17 mouse cellular contexts compared by ENCODE assay signal in genomic region chr13:25403182-25403795, GRCm38 (mm10).
DNase-seq lines count a peak whose midpoint lies in the region; ATAC-seq and TF ChIP-seq lines count a peak whose summit lies in the region.
"Had no signal": no experiment of that assay in that cellular context is flagged by ENCODE, and none has a peak within 500 bp of the region (broad histone marks: within the 10 kb centered on the region; RNA-seq: fewer than 3 reads in every experiment).

No protein-coding gene starts in this region.

- no peaks in the 10 kb centered on the region for H3K27me3 ChIP-seq in forebrain, embryonic 14.5 days (replicated peaks; ENCODE audit: control insufficient read depth, insufficient read depth, low read length)
- no peaks in the 10 kb centered on the region for H3K27me3 ChIP-seq in hindbrain, postnatal 0 days (ENCODE audit: insufficient read depth, low read length)
- no peaks in the 10 kb centered on the region for H3K27me3 ChIP-seq in neural tube, embryonic 11.5 days (ENCODE audit: control insufficient read depth, insufficient read depth, low read length)
- H3K27me3 ChIP-seq: heart, embryonic 13.5 days had no signal

- peak overlapping the region; percentile 35 for H3K27ac ChIP-seq in forebrain, embryonic 14.5 days (ENCODE audit: low read depth, low read length)
- 0 out of 2 replicates have a peak overlapping the region, but pooled peaks have one; percentile 49 for H3K27ac ChIP-seq in hindbrain, postnatal 0 days
- H3K27ac ChIP-seq in neural tube, embryonic 11.5 days (ENCODE audit: low read depth, low read length), result no peak overlapping the region
- H3K27ac ChIP-seq: heart, embryonic 13.5 days; limb, embryonic 10.5 days; stomach, postnatal 0 days had no signal

- WGBS in forebrain, embryonic 14.5 days, result 15% methylated on average over 3 of the region's 3 CpGs
- 21% methylated on average over 3 of the region's 3 CpGs for WGBS in hindbrain, postnatal 0 days
- 36% methylated on average over 3 of the region's 3 CpGs for WGBS in neural tube, embryonic 11.5 days

- peaks cover 14% of the 10 kb centered on the region for H3K4me1 ChIP-seq in forebrain, embryonic 14.5 days (ENCODE audit: control insufficient read depth, insufficient read depth, low read length)
- H3K4me1 ChIP-seq in hindbrain, postnatal 0 days (ENCODE audit: insufficient read depth, low read length), result no peaks in the 10 kb centered on the region; the same call in 1 of the 2 replicates
- peaks cover 18% of the 10 kb centered on the region for H3K4me1 ChIP-seq in neural tube, embryonic 11.5 days (ENCODE audit: control insufficient read depth, insufficient read depth, low read length)

- ATAC-seq in forebrain, embryonic 14.5 days, result peak; percentile 80
- ATAC-seq in hindbrain, postnatal 0 days, result peak; percentile 71; the same call in 1 of the 2 replicates
- peak; percentile 79 for ATAC-seq in neural tube, embryonic 11.5 days (ENCODE audit: insufficient read depth, low FRiP score, low TSS enrichment)

- H3K9me3 ChIP-seq in forebrain, embryonic 14.5 days (replicated peaks; ENCODE audit: control insufficient read depth, low read length), result no peaks in the 10 kb centered on the region
- H3K9me3 ChIP-seq in hindbrain, postnatal 0 days (ENCODE audit: low read length), result no peaks in the 10 kb centered on the region
- no peaks in the 10 kb centered on the region for H3K9me3 ChIP-seq in neural tube, embryonic 11.5 days (ENCODE audit: control insufficient read depth, low read length)
- H3K9me3 ChIP-seq: heart, embryonic 13.5 days; limb, embryonic 10.5 days had no signal

- no peak overlapping the region for H3K4me2 ChIP-seq in forebrain, embryonic 14.5 days (ENCODE audit: low read length)
- H3K4me2 ChIP-seq in hindbrain, postnatal 0 days (ENCODE audit: low read depth, low read length), result no peak overlapping the region
- H3K4me2 ChIP-seq in neural tube, embryonic 11.5 days (ENCODE audit: low read depth), result no peak overlapping the region
- H3K4me2 ChIP-seq: heart, embryonic 13.5 days had no signal

- no peak overlapping the region for H3K9ac ChIP-seq in forebrain, embryonic 14.5 days (ENCODE audit: low read length)
- no peak overlapping the region for H3K9ac ChIP-seq in hindbrain, postnatal 0 days (replicated peaks; ENCODE audit: low read length)
- no peak overlapping the region for H3K9ac ChIP-seq in neural tube, embryonic 11.5 days (ENCODE audit: low read length)
- H3K9ac ChIP-seq: heart, embryonic 13.5 days had no signal

- no peak for TF ChIP-seq CTCF in hindbrain, postnatal 0 days (IDR thresholded peaks at IDR 0.05; ENCODE audit: low read depth)

- H3K36me3 ChIP-seq in forebrain, embryonic 14.5 days (ENCODE audit: control insufficient read depth, insufficient read depth, low read length), result no peaks in the 10 kb centered on the region
- H3K36me3 ChIP-seq in hindbrain, postnatal 0 days (ENCODE audit: insufficient read depth, low read length), result no peaks in the 10 kb centered on the region
- H3K36me3 ChIP-seq in neural tube, embryonic 11.5 days (ENCODE audit: control insufficient read depth, insufficient read depth, low read length), result no peaks in the 10 kb centered on the region
- H3K36me3 ChIP-seq: heart, embryonic 13.5 days; limb, embryonic 10.5 days had no signal

- peak; percentile 26 for DNase-seq in brain, embryonic 18.5 days (ENCODE audit: low read depth, low spot score)
- peak; percentile 81 for DNase-seq in forebrain, embryonic 14.5 days (ENCODE audit: low spot score)
- peak; percentile 53 for DNase-seq in hindbrain, postnatal 0 days (ENCODE audit: low spot score)
- DNase-seq in neural tube, embryonic 11.5 days (ENCODE audit: low spot score), result peak; percentile 24
- DNase-seq in frontal cortex, adult 2 months (ENCODE audit: extremely low spot score in 1 of 2, low spot score in 1 of 2), result no peak
- DNase-seq in spleen, postnatal 36 days (ENCODE audit: low spot score in 2 of 2), result no peak
- no peak for DNase-seq in adrenal gland, postnatal 25 days
- DNase-seq in frontal cortex, postnatal 14 days (ENCODE audit: low spot score in 2 of 2), result no peak
- DNase-seq: B cell, adult 2 months; cerebellum, postnatal 14 days; gastrocnemius, postnatal 10 days; kidney, postnatal 10 days; layer of hippocampus, adult 9-11 months; thymus, postnatal 36 days had no signal

- no peak overlapping the region for H3K4me3 ChIP-seq in forebrain, embryonic 14.5 days (ENCODE audit: low read depth, low read length)
- H3K4me3 ChIP-seq in hindbrain, postnatal 0 days (ENCODE audit: low read length), result no peak overlapping the region
- H3K4me3 ChIP-seq in neural tube, embryonic 11.5 days (ENCODE audit: low read depth, low read length), result no peak overlapping the region
- H3K4me3 ChIP-seq: heart, embryonic 13.5 days; limb, embryonic 10.5 days had no signal

Comparison
In these comparisons a context has a peak if more than half of its experiments do, and no peak if none do; other contexts are left out.
1. DNase-seq: peak in brain, embryonic 18.5 days (single experiment), forebrain, embryonic 14.5 days (single experiment), hindbrain, postnatal 0 days (single experiment) and neural tube, embryonic 11.5 days (single experiment); none in frontal cortex, adult 2 months (0 of 2), spleen, postnatal 36 days (0 of 2), adrenal gland, postnatal 25 days (single experiment) and frontal cortex, postnatal 14 days (0 of 2).
2. Peak in every context shown above with its lines, with median percentiles within 50 percentile points of each other: ATAC-seq.